24 mouse cellular contexts compared by ENCODE assay signal in genomic region chr15:86411532-86412080, GRCm38 (mm10).
DNase-seq lines count a peak whose midpoint lies in the region; ATAC-seq and TF ChIP-seq lines count a peak whose summit lies in the region.
"Had no signal": no experiment of that assay in that cellular context is flagged by ENCODE, and none has a peak within 500 bp of the region (broad histone marks: within the 10 kb centered on the region; RNA-seq: fewer than 3 reads in every experiment).

No protein-coding gene starts in this region.

- no peak overlapping the region for H3K9ac ChIP-seq in liver, embryonic 12.5 days
- H3K9ac ChIP-seq in liver, postnatal 0 days (replicated peaks), result no peak overlapping the region
- H3K9ac ChIP-seq in midbrain, embryonic 14.5 days (replicated peaks; ENCODE audit: low read length), result no peak overlapping the region
- no peak overlapping the region for H3K9ac ChIP-seq in midbrain, embryonic 16.5 days (ENCODE audit: low read depth, low read length)
- H3K9ac ChIP-seq: forebrain, embryonic 13.5 days; hindbrain, embryonic 13.5 days had no signal

- TF ChIP-seq CTCF in liver, postnatal 0 days (IDR thresholded peaks at IDR 0.05; ENCODE audit: low read depth), result no peak

- no peaks in the 10 kb centered on the region for H3K36me3 ChIP-seq in liver, embryonic 12.5 days
- H3K36me3 ChIP-seq in liver, postnatal 0 days (replicated peaks; ENCODE audit: insufficient read depth, low read length), result no peaks in the 10 kb centered on the region
- no peaks in the 10 kb centered on the region for H3K36me3 ChIP-seq in midbrain, embryonic 14.5 days (ENCODE audit: control insufficient read depth, insufficient read depth, low read length)
- no peaks in the 10 kb centered on the region for H3K36me3 ChIP-seq in midbrain, embryonic 16.5 days (ENCODE audit: control insufficient read depth, insufficient read depth, low read length)
- H3K36me3 ChIP-seq: forebrain, embryonic 10.5 days; hindbrain, embryonic 10.5 days; hindbrain, embryonic 13.5 days had no signal

- WGBS in liver, embryonic 12.5 days (ENCODE audit: insufficient replicate concordance), result 60% methylated on average over 5 of the region's 5 CpGs
- 66% methylated on average over 5 of the region's 5 CpGs for WGBS in liver, postnatal 0 days (ENCODE audit: insufficient replicate concordance)
- WGBS in midbrain, embryonic 14.5 days, result 66% methylated on average over 5 of the region's 5 CpGs
- 74% methylated on average over 5 of the region's 5 CpGs for WGBS in midbrain, embryonic 16.5 days

- no peak overlapping the region for H3K27ac ChIP-seq in liver, embryonic 12.5 days
- H3K27ac ChIP-seq in liver, postnatal 0 days (ENCODE audit: low read depth), result no peak overlapping the region
- H3K27ac ChIP-seq in midbrain, embryonic 14.5 days (replicated peaks; ENCODE audit: low read depth, low read length), result 0 out of 2 replicates have a peak overlapping the region, but pooled peaks have one; percentile 26
- no peak overlapping the region for H3K27ac ChIP-seq in midbrain, embryonic 16.5 days (ENCODE audit: low read length)
- H3K27ac ChIP-seq: forebrain, embryonic 10.5 days; forebrain, embryonic 13.5 days; hindbrain, embryonic 13.5 days had no signal

- no peak overlapping the region for H3K4me2 ChIP-seq in liver, embryonic 12.5 days
- no peak overlapping the region for H3K4me2 ChIP-seq in liver, postnatal 0 days (ENCODE audit: low read depth, low read length)
- H3K4me2 ChIP-seq in midbrain, embryonic 14.5 days (ENCODE audit: low read length), result no peak overlapping the region
- no peak overlapping the region for H3K4me2 ChIP-seq in midbrain, embryonic 16.5 days (ENCODE audit: low read length)
- H3K4me2 ChIP-seq: forebrain, embryonic 13.5 days; heart, embryonic 11.5 days; hindbrain, embryonic 13.5 days had no signal

- no peak for TF ChIP-seq EP300 in liver, postnatal 0 days (IDR thresholded peaks at IDR 0.05; ENCODE audit: low read depth)

- peak; percentile 62; the same call in 1 of the 2 replicates for ATAC-seq in liver, embryonic 12.5 days
- no peak for ATAC-seq in liver, postnatal 0 days
- ATAC-seq in midbrain, embryonic 14.5 days (ENCODE audit: low FRiP score, low TSS enrichment), result no peak
- no peak for ATAC-seq in midbrain, embryonic 16.5 days
- ATAC-seq in common myeloid progenitor, adult 5-6 weeks (replicated peaks; ENCODE audit: low read depth, poor library complexity, severe bottlenecking), result peak; percentile 31; the same call in 1 of the 2 replicates
- peak; percentile 40 for ATAC-seq in megakaryocyte-erythroid progenitor cell, adult 5-6 weeks (replicated peaks; ENCODE audit: low FRiP score, low TSS enrichment, poor library complexity, severe bottlenecking)
- ATAC-seq: forebrain, embryonic 13.5 days; forebrain, embryonic 16.5 days; hindbrain, embryonic 16.5 days had no signal

- intact Hi-C loops in gastrocnemius, postnatal 14 days (cut with DNase I; ENCODE audit: low total_unique reads), result no loop called here
- intact Hi-C loops in heart, postnatal 25 days (cut with DNase I), result no loop called here

- no peak overlapping the region for H3K4me3 ChIP-seq in liver, embryonic 12.5 days
- H3K4me3 ChIP-seq in liver, postnatal 0 days (ENCODE audit: low read depth, low read length), result no peak overlapping the region
- no peak overlapping the region for H3K4me3 ChIP-seq in midbrain, embryonic 14.5 days (replicated peaks; ENCODE audit: low read depth, low read length)
- H3K4me3 ChIP-seq in midbrain, embryonic 16.5 days (ENCODE audit: low read depth, low read length), result no peak overlapping the region
- H3K4me3 ChIP-seq: forebrain, embryonic 10.5 days; forebrain, embryonic 13.5 days; hindbrain, embryonic 10.5 days; hindbrain, embryonic 13.5 days had no signal

- H3K4me1 ChIP-seq in liver, embryonic 12.5 days, result peaks cover 10% of the 10 kb centered on the region; the same call in 1 of the 2 replicates
- H3K4me1 ChIP-seq in liver, postnatal 0 days (ENCODE audit: insufficient read depth), result no peaks in the 10 kb centered on the region
- H3K4me1 ChIP-seq in midbrain, embryonic 14.5 days (ENCODE audit: control insufficient read depth, insufficient read depth, low read length), result peaks cover 15% of the 10 kb centered on the region; the same call in 1 of the 2 replicates
- peaks cover 6% of the 10 kb centered on the region for H3K4me1 ChIP-seq in midbrain, embryonic 16.5 days (ENCODE audit: control insufficient read depth, insufficient read depth, low read length)

- no peaks in the 10 kb centered on the region for H3K27me3 ChIP-seq in liver, embryonic 12.5 days (replicated peaks)
- H3K27me3 ChIP-seq in liver, postnatal 0 days (ENCODE audit: insufficient read depth, low read length), result no peaks in the 10 kb centered on the region
- H3K27me3 ChIP-seq in midbrain, embryonic 14.5 days (ENCODE audit: control insufficient read depth, insufficient read depth, low read length), result no peaks in the 10 kb centered on the region
- no peaks in the 10 kb centered on the region for H3K27me3 ChIP-seq in midbrain, embryonic 16.5 days (ENCODE audit: control insufficient read depth, insufficient read depth, low read depth, low read length)

- DNase-seq in liver, postnatal 0 days, result no peak
- DNase-seq in midbrain, embryonic 14.5 days, result no peak
- DNase-seq in gastrocnemius, postnatal 14 days, result no peak
- DNase-seq in heart, postnatal 25 days (ENCODE audit: low spot score), result no peak
- DNase-seq: adrenal gland, postnatal 10 days; cerebellum, adult 11-12 months; cerebellum, adult 8-10 months; cerebellum, postnatal 10 days; cerebellum, postnatal 36 days; gastrocnemius, postnatal 10 days; heart, adult 11 months; heart, postnatal 36 days had no signal

- no peaks in the 10 kb centered on the region for H3K9me3 ChIP-seq in liver, embryonic 12.5 days (replicated peaks)
- no peaks in the 10 kb centered on the region for H3K9me3 ChIP-seq in liver, postnatal 0 days (ENCODE audit: low read length)
- H3K9me3 ChIP-seq in midbrain, embryonic 14.5 days (ENCODE audit: control insufficient read depth, low read length), result no peaks in the 10 kb centered on the region
- no peaks in the 10 kb centered on the region for H3K9me3 ChIP-seq in midbrain, embryonic 16.5 days (replicated peaks; ENCODE audit: control insufficient read depth, low read length, poor library complexity, severe bottlenecking)
- H3K9me3 ChIP-seq: forebrain, embryonic 10.5 days; forebrain, embryonic 13.5 days; G1E; hindbrain, embryonic 10.5 days; hindbrain, embryonic 13.5 days had no signal

Comparison
In these comparisons a context has a peak if more than half of its experiments do, and no peak if none do; other contexts are left out.
1. ATAC-seq: peak in liver, embryonic 12.5 days (single experiment), common myeloid progenitor, adult 5-6 weeks (single experiment) and megakaryocyte-erythroid progenitor cell, adult 5-6 weeks (single experiment); none in liver, postnatal 0 days (single experiment), midbrain, embryonic 14.5 days (single experiment) and midbrain, embryonic 16.5 days (single experiment).